Mouse (Mus musculus) heart, embryonic 11.5 days (tissue): ENCODE results near the gene Fam120b. TPM values are rescaled to one million over a fixed set of nuclear protein-coding genes. Genes with fewer than 3 reads are reported as not detected.
A peak's percentile ranks its signal among the peaks of the same experiment; 100 is the strongest.

ENCODE experiments used
- ATAC-seq: fragments of 200-750 bp; cut with Nextera tagmentation; replicated peaks from 2 replicates; pipeline ENCODE4 v1.8.0; 2017; ENCODE audit warnings: moderate library complexity; ENCODE audit not compliant: insufficient number of reproducible peaks, low FRiP score, low TSS enrichment
- H3K27ac ChIP-seq: fragments of 300-500 bp; sonication (generic); 2 replicates; pipeline ENCODE4 v1.5.1; 2014; ENCODE audit warnings: mild to moderate bottlenecking, low read depth, low read length
- H3K27me3 ChIP-seq: fragments of 300-500 bp; sonication (generic); 2 replicates; pipeline ENCODE4 v1.6.1; 2014; ENCODE audit warnings: mild to moderate bottlenecking, low read length, mixed read lengths; ENCODE audit not compliant: control insufficient read depth, insufficient read depth
- H3K36me3 ChIP-seq: fragments of 300-500 bp; sonication (generic); 2 replicates; pipeline ENCODE4 v1.6.1; 2014; ENCODE audit warnings: mild to moderate bottlenecking, low read length, moderate library complexity, mixed read lengths; ENCODE audit not compliant: control insufficient read depth, insufficient read depth
- H3K4me1 ChIP-seq: fragments of 300-500 bp; sonication (generic); 2 replicates; pipeline ENCODE4 v1.6.1; 2014; ENCODE audit warnings: low read length; ENCODE audit not compliant: control insufficient read depth, insufficient read depth
- H3K4me2 ChIP-seq: fragments of 300-500 bp; sonication (generic); 2 replicates; pipeline ENCODE4 v1.6.1; 2014; ENCODE audit warnings: mild to moderate bottlenecking, moderate library complexity
- H3K4me3 ChIP-seq: fragments of 300-500 bp; sonication (generic); 2 replicates; pipeline ENCODE4 v1.5.1; 2014; ENCODE audit warnings: low read depth, low read length
- H3K9ac ChIP-seq: fragments of 300-500 bp; sonication (generic); 2 replicates; pipeline ENCODE4 v1.6.1; 2014; ENCODE audit warnings: mild to moderate bottlenecking, low read depth, low read length, moderate library complexity
- H3K9me3 ChIP-seq: fragments of 300-500 bp; sonication (generic); replicated peaks from 2 replicates; pipeline ENCODE4 v1.6.1; 2016; ENCODE audit warnings: low read length; ENCODE audit not compliant: control insufficient read depth
- WGBS: fragments of 180-500 bp; shearing (Covaris S2); extraction: QIAGEN DNeasy Blood & Tissue Kit; methylation state at CpG from one replicate; pipeline ENCODE4 v1.1.7; 2014; ENCODE audit not compliant: insufficient replicate concordance; 5-methylcytosine and 5-hydroxymethylcytosine counted together
- polyA plus RNA-seq: library from polyadenylated mRNA; unstranded; fragments of >200 nt; fragmentation: Nextera tagmentation; extraction: Ambion mirVana; gene quantifications from 2 replicates; pipeline ENCODE4 v1.2.1, GENCODE M21; 2014

The Fam120b gene
- polyA plus RNA-seq, 1 experiment from 2014 or later, result 16.7 TPM

DNA sequence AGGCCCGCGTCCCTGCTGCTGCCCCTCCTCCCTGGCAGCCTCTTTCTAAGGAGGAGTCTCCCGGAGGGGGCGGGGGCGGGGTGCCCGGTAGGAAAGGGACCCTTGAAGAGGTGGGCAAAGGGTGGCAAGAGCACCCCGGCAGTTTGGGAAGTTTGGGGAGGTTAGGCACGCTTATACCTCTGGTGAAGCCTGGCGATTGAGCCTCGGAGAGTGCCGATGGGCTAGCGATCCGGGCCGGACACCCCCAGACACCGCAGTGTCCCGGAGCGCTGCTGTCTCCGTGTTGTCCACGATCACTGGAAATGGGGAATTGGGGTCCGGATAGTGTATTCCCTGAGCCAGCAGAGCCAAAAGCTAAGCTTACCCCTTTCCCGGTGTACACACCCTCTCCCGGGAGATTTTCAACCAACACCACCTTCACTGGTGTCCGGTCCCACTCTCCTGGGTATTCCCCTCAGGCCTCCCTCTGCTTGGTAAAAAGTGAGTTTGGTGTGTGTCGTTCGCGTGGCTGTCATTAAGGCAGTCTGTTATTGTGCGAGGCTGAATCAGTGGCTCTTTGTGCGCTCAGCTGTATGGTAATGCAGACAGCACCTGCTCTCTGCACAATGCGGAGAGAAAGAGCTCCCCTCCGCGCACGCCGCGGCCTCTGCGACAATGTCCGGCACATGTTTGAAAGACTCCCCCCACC, 19.4 kb upstream of the Fam120b start, which contains the start of gene Dll1:
Dll1 (minus strand) TSS at position 379 of the 688 bp plus-strand sequence.
- peak within 1 kb of the TSS; percentile 98 for H3K4me2 ChIP-seq
- WGBS, result under 1% methylated on average over 36 of the region's 36 CpGs
- H3K9ac ChIP-seq, result peak within 1 kb of the TSS; percentile 69
- 0 out of 2 replicates have a peak, but pooled peaks have one; percentile 4 for ATAC-seq
- no peaks in the 10 kb centered on the region for H3K9me3 ChIP-seq
- peaks cover 87% of the 10 kb centered on the region for H3K27me3 ChIP-seq
- no peaks in the 10 kb centered on the region for H3K36me3 ChIP-seq
- peak within 1 kb of the TSS; percentile 62 for H3K4me3 ChIP-seq
- peaks cover 26% of the 10 kb centered on the region for H3K4me1 ChIP-seq
- peak within 1 kb of the TSS; percentile 64; the same call in 1 of the 2 replicates for H3K27ac ChIP-seq

DNA sequence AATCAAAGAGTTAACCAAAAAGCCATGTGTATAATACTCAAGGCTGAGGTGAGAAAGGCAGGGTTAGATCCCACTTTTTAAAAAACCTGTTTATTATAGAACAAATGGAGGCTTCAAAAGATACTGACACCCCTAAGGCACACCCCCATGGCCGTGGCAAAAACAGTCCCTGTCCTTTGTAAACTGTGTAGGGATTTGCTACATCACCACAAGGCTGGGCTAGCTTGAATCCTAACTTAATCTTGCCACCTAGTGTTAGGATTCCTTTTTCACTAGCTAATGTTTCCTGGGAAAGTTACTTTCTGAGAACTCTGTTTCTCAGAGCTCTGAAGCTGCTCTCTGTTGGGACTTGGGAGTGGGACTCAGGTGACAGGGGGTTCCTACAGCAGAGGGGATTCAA, 18.1 kb upstream of the Fam120b start:
- H3K4me2 ChIP-seq, result peak overlapping the region; percentile 16
- WGBS, result 0% methylated on average over 1 of the region's 1 CpGs

DNA sequence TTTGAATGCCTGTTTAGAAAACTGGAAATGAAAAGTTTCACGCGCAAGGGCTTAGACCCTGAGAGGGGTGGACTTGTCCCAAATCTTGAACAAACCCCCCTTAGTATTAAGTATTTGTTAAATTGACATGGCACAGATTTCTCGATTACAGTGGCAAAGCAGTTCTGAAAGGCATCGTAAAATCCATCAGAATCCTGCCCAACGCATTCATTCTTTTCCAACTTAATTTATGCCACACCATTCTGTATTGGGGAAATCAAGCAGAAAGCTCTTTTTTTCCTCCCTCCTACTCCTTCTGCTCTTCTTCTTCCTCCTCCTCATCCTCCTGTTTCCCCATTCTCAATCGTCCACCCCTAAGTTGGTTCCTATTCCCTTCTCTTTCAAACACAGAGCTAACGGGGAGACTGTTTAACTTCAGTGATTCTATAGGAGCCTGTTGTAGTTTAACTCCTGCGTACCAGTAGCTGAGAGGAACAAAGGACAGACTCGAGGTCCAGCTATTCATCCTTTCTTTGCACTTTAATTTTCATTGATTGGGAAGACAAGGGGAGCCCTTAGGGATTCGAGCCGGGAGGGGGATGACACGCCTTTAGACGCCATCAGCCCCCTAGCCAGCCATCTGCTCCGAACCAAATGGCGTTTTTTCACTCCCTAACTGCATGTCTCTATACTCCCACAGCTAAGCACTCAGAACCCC, 17.4 kb upstream of the Fam120b start:
- Histone ChIP-seq H3K4me1 (peaks cover 20% of the 10 kb centered on the region), H3K27me3 (peaks cover 90% of the 10 kb centered on the region), H3K4me3 (no peak overlapping the region), H3K9me3 (no peaks in the 10 kb centered on the region), H3K27ac (no peak overlapping the region), H3K36me3 (no peaks in the 10 kb centered on the region), H3K4me2 (no peak overlapping the region), H3K9ac (no peak overlapping the region)
- no peak for ATAC-seq
- WGBS, result 14% methylated on average over 15 of the region's 15 CpGs

More for the DNA sequence above, 18.1 kb upstream of the Fam120b start:
- H3K4me3 ChIP-seq, result no peak overlapping the region
- peaks cover 92% of the 10 kb centered on the region for H3K27me3 ChIP-seq
- no peak overlapping the region for H3K27ac ChIP-seq
- no peak overlapping the region for H3K9ac ChIP-seq
- H3K36me3 ChIP-seq, result no peaks in the 10 kb centered on the region
- H3K4me1 ChIP-seq, result peaks cover 20% of the 10 kb centered on the region
- no peaks in the 10 kb centered on the region for H3K9me3 ChIP-seq
- no peak for ATAC-seq

DNA sequence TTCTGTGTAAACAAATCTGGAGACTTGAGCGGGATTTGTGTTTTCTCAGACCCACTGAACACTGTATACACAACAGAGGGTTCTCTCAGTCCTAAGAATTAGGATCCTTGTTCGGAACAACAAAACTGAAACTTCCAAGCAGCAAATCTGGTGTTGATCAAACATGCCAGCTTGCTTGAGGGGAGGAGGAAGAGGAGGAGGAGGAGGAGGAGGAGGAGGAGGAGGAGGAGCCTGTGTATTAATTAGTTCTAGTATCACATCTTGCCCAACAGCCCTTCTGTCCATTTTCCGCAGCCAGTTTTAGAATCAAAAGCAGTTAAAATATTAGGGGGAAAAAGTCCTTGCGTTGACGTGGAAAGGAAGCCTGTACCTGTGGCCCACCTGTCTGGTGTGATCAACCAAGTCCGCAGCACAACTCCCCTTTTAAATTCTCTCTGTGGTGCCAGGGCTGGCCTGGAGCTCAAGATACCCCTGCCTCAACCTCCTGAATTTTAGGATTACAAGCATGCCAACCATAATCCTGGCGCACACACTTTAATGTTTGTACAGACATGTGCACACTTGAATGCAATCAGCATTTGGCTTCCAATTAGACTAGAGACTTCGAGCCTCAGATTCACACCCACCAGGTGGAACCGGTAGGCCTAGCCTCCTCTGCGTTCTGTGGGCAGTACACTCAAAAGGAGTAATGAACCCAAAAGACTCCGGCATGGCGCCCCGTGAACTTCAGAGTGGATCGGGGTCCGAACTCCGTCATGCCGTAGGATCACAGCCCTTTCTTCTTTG, 16.1 kb upstream of the Fam120b start:
- peaks cover 19% of the 10 kb centered on the region for H3K4me1 ChIP-seq
- H3K27me3 ChIP-seq, result peaks cover 76% of the 10 kb centered on the region
- no peak overlapping the region for H3K27ac ChIP-seq
- no peaks in the 10 kb centered on the region for H3K36me3 ChIP-seq
- no peak for ATAC-seq
- no peaks in the 10 kb centered on the region for H3K9me3 ChIP-seq
- peak overlapping the region; percentile 51 for H3K4me3 ChIP-seq
- H3K9ac ChIP-seq, result peak overlapping the region; percentile 54; the same call in 1 of the 2 replicates
- WGBS, result 12% methylated on average over 17 of the region's 17 CpGs
- peak overlapping the region; percentile 96 for H3K4me2 ChIP-seq

DNA sequence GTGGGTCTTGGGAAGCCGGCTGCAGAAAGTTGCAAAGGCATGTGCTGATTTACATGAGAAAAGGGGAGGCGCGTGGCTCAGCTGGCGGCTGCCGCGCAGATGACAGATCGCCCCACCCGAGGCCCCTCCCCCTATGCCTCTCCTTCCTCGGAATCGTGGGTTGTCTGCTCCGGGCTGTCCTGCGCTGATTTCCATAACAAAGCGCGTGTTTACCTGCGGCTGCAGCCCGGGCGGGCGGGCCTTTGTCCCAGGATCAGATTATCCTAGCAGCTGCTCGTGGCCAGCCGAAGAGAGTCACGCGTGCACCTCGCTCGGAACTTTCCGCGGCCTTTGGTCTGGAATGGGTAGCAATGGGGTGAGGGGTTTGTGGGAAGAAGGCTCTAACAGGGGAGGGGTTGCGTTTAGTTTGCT, 15.4 kb upstream of the Fam120b start:
- H3K27me3 ChIP-seq, result peaks cover 69% of the 10 kb centered on the region
- no peaks in the 10 kb centered on the region for H3K9me3 ChIP-seq
- peaks cover 18% of the 10 kb centered on the region for H3K4me1 ChIP-seq
- ATAC-seq, result no peak
- no peak overlapping the region for H3K27ac ChIP-seq
- 0% methylated on average over 27 of the region's 27 CpGs for WGBS
- no peaks in the 10 kb centered on the region for H3K36me3 ChIP-seq
- H3K9ac ChIP-seq, result peak overlapping the region; percentile 54
- H3K4me2 ChIP-seq, result peak overlapping the region; percentile 96
- H3K4me3 ChIP-seq, result peak overlapping the region; percentile 51

DNA sequence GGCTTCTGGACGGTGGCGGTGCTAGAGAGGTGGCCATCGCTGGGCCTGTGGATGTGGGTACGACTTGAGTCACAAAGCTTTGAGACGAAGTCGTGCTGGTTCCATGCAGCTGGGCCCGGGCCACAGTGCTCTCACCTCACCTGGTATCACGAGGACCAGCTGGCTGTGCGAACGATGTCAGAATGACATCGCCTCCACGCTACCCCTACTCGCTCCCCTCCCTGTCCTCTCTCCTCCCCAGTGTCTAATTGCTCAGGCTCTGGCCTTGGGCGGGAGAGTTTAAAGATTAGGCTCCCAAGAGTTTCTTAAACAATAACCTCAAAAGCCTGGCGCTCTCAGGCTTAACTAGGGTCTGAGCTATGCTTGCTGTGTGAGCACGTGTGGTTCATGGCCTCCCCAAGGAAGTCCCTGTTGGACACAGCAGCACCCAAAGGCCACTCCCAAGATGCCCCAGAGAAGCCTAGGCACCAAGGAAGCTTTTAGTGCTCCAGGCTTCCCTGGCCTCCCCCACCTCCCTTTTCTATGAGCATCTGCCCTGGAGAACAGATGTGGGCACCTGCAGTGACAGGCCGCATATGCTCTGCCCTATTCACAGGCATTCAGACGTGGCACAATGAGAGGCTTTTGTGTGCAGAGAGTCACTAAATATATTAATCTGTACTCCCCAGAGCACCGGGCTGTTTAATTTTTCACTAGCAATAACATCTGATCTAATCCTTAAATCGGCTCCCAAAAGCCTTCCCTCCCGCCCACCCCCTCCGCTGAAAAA, 14.7 kb upstream of the Fam120b start:
- ATAC-seq, result 0 out of 2 replicates have a peak, but pooled peaks have one; percentile 35
- Histone ChIP-seq H3K9me3 (no peaks in the 10 kb centered on the region), H3K4me1 (peaks cover 17% of the 10 kb centered on the region), H3K27ac (no peak overlapping the region), H3K27me3 (peaks cover 65% of the 10 kb centered on the region), H3K4me2 (peak overlapping the region; percentile 96), H3K36me3 (no peaks in the 10 kb centered on the region), H3K9ac (peak overlapping the region; percentile 54), H3K4me3 (peak overlapping the region; percentile 51)
- 14% methylated on average over 22 of the region's 22 CpGs for WGBS

GRCm38 (mm10) chr17:15381869-15382660, 13.9 kb upstream of the Fam120b start:
- no peak for ATAC-seq
- H3K27ac ChIP-seq, result no peak overlapping the region
- no peak overlapping the region for H3K9ac ChIP-seq
- H3K4me3 ChIP-seq, result no peak overlapping the region
- peaks cover 58% of the 10 kb centered on the region for H3K27me3 ChIP-seq
- H3K4me2 ChIP-seq, result no peak overlapping the region
- peaks cover 14% of the 10 kb centered on the region for H3K4me1 ChIP-seq
- H3K36me3 ChIP-seq, result no peaks in the 10 kb centered on the region
- WGBS, result 44% methylated on average over 7 of the region's 7 CpGs
- H3K9me3 ChIP-seq, result no peaks in the 10 kb centered on the region
